Mouse (Mus musculus) stomach, postnatal 0 days (tissue): ENCODE measurements around the gene Tmem191c.

Experiments
- CTCF ChIP-seq: IDR thresholded peaks from 2 replicates; pipeline ENCODE4 v1.5.1; 2016; ENCODE audit warnings: antibody characterized with exemption, low read depth, mild to moderate bottlenecking, moderate library complexity
- EP300 ChIP-seq: optimal IDR thresholded peaks from 2 replicates; pipeline ENCODE3; 2016; ENCODE audit warnings: antibody characterized with exemption

- TF ChIP-seq EP300, result no peak
- no peak for TF ChIP-seq CTCF
Observed at GRCm38 (mm10) chr16:17331855-17332254, 56.0 kb downstream of the Tmem191c start.
